Mouse (Mus musculus) stomach, embryonic 15.5 days (tissue): ENCODE results near the gene Egln1. TPM values are rescaled to one million over a fixed set of nuclear protein-coding genes. Genes with fewer than 3 reads are reported as not detected.

Experiments used
- ATAC-seq: fragments of 200-750 bp; cut with Nextera tagmentation; 2 replicates; pipeline ENCODE4 v1.8.0; 2017; ENCODE audit warnings: low read depth, moderate number of reproducible peaks, moderate TSS enrichment; ENCODE audit not compliant: insufficient read depth, low FRiP score
- H3K27ac ChIP-seq: fragments of 300-500 bp; sonication (generic); 2 replicates; pipeline ENCODE4 v1.5.1; 2015; ENCODE audit warnings: mild to moderate bottlenecking, inconsistent platforms
- H3K27me3 ChIP-seq: fragments of 300-500 bp; sonication (generic); replicated peaks from 2 replicates; pipeline ENCODE4 v1.6.1; 2015; ENCODE audit warnings: inconsistent platforms
- H3K36me3 ChIP-seq: fragments of 300-500 bp; sonication (generic); 2 replicates; pipeline ENCODE4 v1.6.1; 2015; ENCODE audit warnings: inconsistent platforms
- H3K4me1 ChIP-seq: fragments of 300-500 bp; sonication (generic); 2 replicates; pipeline ENCODE4 v1.6.1; 2015; ENCODE audit warnings: inconsistent platforms
- H3K4me2 ChIP-seq: fragments of 300-500 bp; sonication (generic); 2 replicates; pipeline ENCODE4 v1.6.1; 2015; ENCODE audit warnings: mild to moderate bottlenecking, inconsistent platforms
- H3K4me3 ChIP-seq: fragments of 300-500 bp; sonication (generic); replicated peaks from 2 replicates; pipeline ENCODE4 v1.5.1; 2015; ENCODE audit warnings: inconsistent platforms
- H3K9ac ChIP-seq: fragments of 300-500 bp; sonication (generic); 2 replicates; pipeline ENCODE4 v1.6.1; 2015; ENCODE audit warnings: inconsistent platforms
- H3K9me3 ChIP-seq: fragments of 300-500 bp; sonication (generic); 2 replicates; pipeline ENCODE4 v1.6.1; 2016; ENCODE audit warnings: inconsistent platforms
- WGBS: fragments of 180-500 bp; shearing (Covaris S2); methylation state at CpG from one replicate; pipeline ENCODE4 v1.1.7; 2015; 5-methylcytosine and 5-hydroxymethylcytosine counted together
- polyA plus RNA-seq: library from polyadenylated mRNA; unstranded; fragments of >200 nt; fragmentation: Nextera tagmentation; extraction: Ambion mirVana; gene quantifications from 2 replicates; pipeline ENCODE4 v1.2.1, GENCODE M21; 2015

Gene Egln1
- polyA plus RNA-seq, 1 experiment from 2014 or later, result 15.2 TPM

- peaks cover 4% of the 10 kb centered on the region for H3K4me1 ChIP-seq
- H3K9ac ChIP-seq, result peak overlapping the region; percentile 89; the same call in 1 of the 2 replicates
- H3K27me3 ChIP-seq, result no peaks in the 10 kb centered on the region
- H3K4me3 ChIP-seq, result peak overlapping the region; percentile 76
- H3K4me2 ChIP-seq, result peak overlapping the region; percentile 65
- no peak for ATAC-seq
- peaks cover 11% of the 10 kb centered on the region; the same call in 1 of the 2 replicates for H3K36me3 ChIP-seq
- H3K9me3 ChIP-seq, result no peaks in the 10 kb centered on the region
- WGBS, result 9% methylated on average over 8 of the region's 8 CpGs
- no peak overlapping the region for H3K27ac ChIP-seq
Measured at GRCm38 (mm10) chr8:124863729-124864128, 85.4 kb downstream of the Egln1 start.

DNA sequence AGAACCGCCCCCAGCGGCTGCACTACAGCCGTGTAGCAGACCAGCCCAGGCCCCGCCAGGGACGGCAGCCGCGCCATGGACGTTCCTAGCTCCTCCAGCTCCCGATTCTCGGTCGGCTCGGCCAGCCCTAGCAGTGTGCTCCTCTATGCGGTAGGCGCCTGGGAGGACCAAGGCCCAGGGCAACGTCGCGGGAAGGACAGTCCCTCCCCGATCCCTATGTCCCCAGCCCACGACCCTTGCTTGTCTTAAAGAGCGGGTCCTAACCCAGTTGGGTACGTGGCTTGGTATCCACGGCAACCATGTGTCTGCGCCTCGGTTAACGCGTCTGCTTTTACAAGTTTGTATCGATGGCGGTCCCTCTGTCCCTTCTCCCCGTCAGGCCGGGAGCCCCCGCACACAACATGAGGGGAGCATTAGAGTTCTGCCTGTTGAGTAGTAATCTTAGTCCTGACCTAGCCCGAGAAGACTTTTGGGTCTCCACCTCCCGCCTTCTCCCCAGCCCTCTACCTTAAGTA is 85.9 kb downstream of the Egln1 start:
- ATAC-seq, result no peak
- peak overlapping the region; percentile 65 for H3K4me2 ChIP-seq

GRCm38 (mm10) chr8:124862321-124863162 is 86.6 kb downstream of the Egln1 start, which contains the start of the genes Gnpat and 2810004N23Rik:
Gene Gnpat, plus strand, starts transcription at chr8:124863033.
Gene 2810004N23Rik, minus strand, starts transcription at chr8:124863120.
- Histone ChIP-seq H3K36me3 (peaks cover 20% of the 10 kb centered on the region), H3K9me3 (no peaks in the 10 kb centered on the region), H3K4me2 (peak within 1 kb of the TSS; percentile 65), H3K9ac (peak within 1 kb of the TSS; percentile 89), H3K4me3 (peak within 1 kb of the TSS; percentile 76), H3K27me3 (no peaks in the 10 kb centered on the region), H3K27ac (peak within 1 kb of the TSS; percentile 91), H3K4me1 (peaks cover 4% of the 10 kb centered on the region)
- 1% methylated on average over 55 of the region's 55 CpGs for WGBS
- peak; percentile 96 for ATAC-seq

More for the DNA sequence above, 85.9 kb downstream of the Egln1 start:
- Histone ChIP-seq H3K9me3 (no peaks in the 10 kb centered on the region), H3K4me3 (peak overlapping the region; percentile 76), H3K9ac (peak overlapping the region; percentile 89), H3K36me3 (peaks cover 14% of the 10 kb centered on the region), H3K4me1 (peaks cover 4% of the 10 kb centered on the region), H3K27me3 (no peaks in the 10 kb centered on the region), H3K27ac (peak overlapping the region; percentile 91)
- under 1% methylated on average over 33 of the region's 33 CpGs for WGBS

DNA sequence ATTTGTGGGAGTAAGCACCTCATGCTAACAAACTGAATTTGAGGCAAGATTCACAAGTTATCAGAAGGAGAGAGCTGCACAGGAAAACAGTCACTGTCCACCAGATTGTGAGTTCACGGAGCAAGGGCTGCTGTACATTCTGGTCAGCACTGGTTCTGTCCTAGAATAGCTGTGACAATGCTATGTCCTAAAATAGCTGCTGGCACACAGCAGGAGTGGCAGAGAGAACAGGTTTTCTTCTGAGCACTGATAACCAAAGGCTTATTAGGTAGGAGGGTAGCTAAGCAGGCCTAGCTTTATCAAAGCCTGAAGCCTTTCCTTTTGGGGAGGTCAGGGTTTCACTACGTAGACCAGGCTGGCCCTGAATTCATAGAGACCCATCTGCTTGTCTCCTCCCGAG is 88.9 kb downstream of the Egln1 start:
- H3K9ac ChIP-seq, result no peak overlapping the region
- no peaks in the 10 kb centered on the region for H3K9me3 ChIP-seq
- H3K4me3 ChIP-seq, result no peak overlapping the region
- no peak overlapping the region for H3K4me2 ChIP-seq
- H3K4me1 ChIP-seq, result peaks cover 4% of the 10 kb centered on the region
- H3K27me3 ChIP-seq, result no peaks in the 10 kb centered on the region
- no peak for ATAC-seq
- H3K27ac ChIP-seq, result no peak overlapping the region
- peaks cover 42% of the 10 kb centered on the region for H3K36me3 ChIP-seq
- whole genome bisulfite sequencing, result 92% methylated on average over 3 of the region's 3 CpGs

DNA sequence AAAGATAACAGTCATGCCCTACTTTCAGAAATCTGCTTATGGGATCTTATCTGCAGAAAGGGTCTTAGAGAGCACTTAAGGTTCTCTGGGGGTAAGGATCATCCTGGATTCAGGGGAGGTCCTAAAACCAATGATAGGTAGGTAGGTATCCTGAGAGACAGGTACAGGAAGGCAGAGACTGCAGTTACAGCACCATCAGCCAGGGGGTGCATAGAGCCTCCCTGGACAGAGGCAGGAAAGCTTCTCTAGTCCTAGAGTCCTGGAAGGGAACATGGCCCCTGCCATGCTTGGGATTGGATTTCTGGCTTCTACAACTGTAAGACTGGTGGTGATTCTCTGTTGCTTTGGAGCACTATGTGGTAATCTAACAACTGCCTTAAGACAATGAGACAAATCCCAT is 89.7 kb downstream of the Egln1 start:
- H3K4me3 ChIP-seq, result no peak overlapping the region
- no peaks in the 10 kb centered on the region for H3K27me3 ChIP-seq
- H3K9ac ChIP-seq, result no peak overlapping the region
- no peak overlapping the region for H3K4me2 ChIP-seq
- ATAC-seq, result no peak
- H3K9me3 ChIP-seq, result no peaks in the 10 kb centered on the region
- H3K4me1 ChIP-seq, result peaks cover 4% of the 10 kb centered on the region
- peaks cover 49% of the 10 kb centered on the region for H3K36me3 ChIP-seq
- no peak overlapping the region for H3K27ac ChIP-seq

Other genes with a start within 250 kb of the Egln1 start
- 45.9 and 49.4 TPM in 2 replicates for gene Ttc13, start 227.3 kb downstream of the Egln1 start, polyA plus RNA-seq
- gene Arv1, start 227.2 kb downstream of the Egln1 start, polyA plus RNA-seq, result 22.5 and 24.3 TPM in 2 replicates
- 4.5 and 4.8 TPM in 2 replicates for gene Fam89a, start 197.5 kb downstream of the Egln1 start, polyA plus RNA-seq
- 0.63 and 0.74 TPM in 2 replicates for gene Trim67, start 156.2 kb downstream of the Egln1 start, polyA plus RNA-seq
- gene Gnpat, start 86.3 kb downstream of the Egln1 start, polyA plus RNA-seq, result 84.0 and 85.7 TPM in 2 replicates
- gene 2810004N23Rik, start 86.2 kb downstream of the Egln1 start, polyA plus RNA-seq, result 44.9 and 45.3 TPM in 2 replicates
- gene Exoc8, start 51.6 kb downstream of the Egln1 start, polyA plus RNA-seq, result 8.8 and 8.9 TPM in 2 replicates
- 9.6 and 9.9 TPM in 2 replicates for gene Sprtn, start 51.4 kb downstream of the Egln1 start, polyA plus RNA-seq
- 111 and 117 TPM in 2 replicates for gene Tsnax, start 63.7 kb upstream of the Egln1 start, polyA plus RNA-seq
- gene Disc1, start 104.9 kb upstream of the Egln1 start, polyA plus RNA-seq, result 1.7 and 2.3 TPM in 2 replicates